Mouse (Mus musculus) liver, postnatal 0 days (tissue): ENCODE results near the gene Slc18a3. TPM values are rescaled to one million over a fixed set of nuclear protein-coding genes. Genes with fewer than 3 reads are reported as not detected.

Source experiments
- ATAC-seq: fragments of 200-750 bp; cut with Nextera tagmentation; 2 replicates; pipeline ENCODE4 v1.8.0; 2017; ENCODE audit warnings: mild to moderate bottlenecking, moderate library complexity
- DNase-seq: peaks from one replicate; pipeline ENCODE4 v3.0.0-alpha.2; 2016
- H3K27ac ChIP-seq: fragments of 300-500 bp; sonication (generic); 2 replicates; pipeline ENCODE4 v1.5.1; 2014; ENCODE audit warnings: antibody characterized with exemption, moderate library complexity, mild to moderate bottlenecking, low read depth
- H3K27me3 ChIP-seq: fragments of 300-500 bp; sonication (generic); 2 replicates; pipeline ENCODE4 v1.6.1; 2014; ENCODE audit warnings: low read length, control low read depth, mixed read lengths; ENCODE audit not compliant: insufficient read depth
- H3K36me3 ChIP-seq: fragments of 300-500 bp; sonication (generic); replicated peaks from 2 replicates; pipeline ENCODE4 v1.6.1; 2014; ENCODE audit warnings: mild to moderate bottlenecking, control low read depth, low read length, moderate library complexity, mixed read lengths; ENCODE audit not compliant: insufficient read depth
- H3K4me1 ChIP-seq: fragments of 300-500 bp; sonication (generic); 2 replicates; pipeline ENCODE4 v1.6.1; 2014; ENCODE audit warnings: antibody characterized with exemption, mild to moderate bottlenecking, control low read depth; ENCODE audit not compliant: insufficient read depth
- H3K4me2 ChIP-seq: fragments of 300-500 bp; sonication (generic); 2 replicates; pipeline ENCODE4 v1.6.1; 2014; ENCODE audit warnings: low read depth, mild to moderate bottlenecking, low read length, moderate library complexity, mixed read lengths
- H3K4me3 ChIP-seq: fragments of 300-500 bp; sonication (generic); 2 replicates; pipeline ENCODE4 v1.5.1; 2014; ENCODE audit warnings: low read depth, low read length
- H3K9ac ChIP-seq: fragments of 300-500 bp; sonication (generic); replicated peaks from 2 replicates; pipeline ENCODE4 v1.6.1; 2014; ENCODE audit warnings: mild to moderate bottlenecking, moderate library complexity
- H3K9me3 ChIP-seq: fragments of 300-500 bp; sonication (generic); 2 replicates; pipeline ENCODE4 v1.6.1; 2016; ENCODE audit warnings: mild to moderate bottlenecking, control low read depth, low read length, mixed read lengths
- CTCF ChIP-seq: sonication (generic); IDR thresholded peaks from 2 replicates; pipeline ENCODE4 v1.5.1; 2016; ENCODE audit warnings: antibody characterized with exemption, low read depth
- EP300 ChIP-seq: IDR thresholded peaks from 2 replicates; pipeline ENCODE4 v1.6.1; 2016; ENCODE audit warnings: antibody characterized with exemption, low read depth, mild to moderate bottlenecking
- WGBS: fragments of 180-500 bp; shearing (Covaris S2); extraction: QIAGEN DNeasy Blood & Tissue Kit; methylation state at CpG from one replicate; pipeline ENCODE4 v1.1.7; 2014; ENCODE audit not compliant: insufficient replicate concordance; 5-methylcytosine and 5-hydroxymethylcytosine counted together
- polyA plus RNA-seq: library from polyadenylated mRNA; unstranded; fragments of >200 nt; fragmentation: Nextera tagmentation; extraction: Ambion mirVana; gene quantifications from 2 replicates; pipeline ENCODE4 v1.2.1, GENCODE M21; 2015

Gene Slc18a3
- polyA plus RNA-seq, 1 experiment from 2014 or later = not detected

DNA sequence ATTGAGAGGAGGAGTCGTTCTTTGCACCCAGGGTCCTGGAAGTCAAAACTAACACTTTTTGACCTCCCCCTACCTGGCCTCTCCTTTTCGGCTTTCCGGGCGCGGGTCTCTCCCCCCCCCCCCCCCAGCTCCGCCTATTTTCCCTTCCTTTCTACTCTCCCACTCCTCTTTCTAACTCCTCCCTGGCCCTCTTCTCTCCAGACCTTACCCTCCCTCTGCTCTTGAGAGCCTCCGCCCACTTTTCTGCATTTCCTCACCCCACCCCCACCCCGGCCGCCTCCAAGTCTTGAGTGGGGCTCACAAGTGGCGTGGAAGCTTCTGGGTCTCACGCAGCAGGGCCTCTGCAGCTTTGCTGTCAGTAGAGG, 838 bp upstream of the Slc18a3 start:
- no peak overlapping the region for H3K4me2 ChIP-seq
- ATAC-seq = no peak
- H3K4me3 ChIP-seq = no peak overlapping the region
- no peaks in the 10 kb centered on the region for H3K4me1 ChIP-seq
- under 1% methylated on average over 7 of the region's 11 CpGs for WGBS
- no peak for TF ChIP-seq EP300
- TF ChIP-seq CTCF = no peak
- DNase-seq = no peak
- no peaks in the 10 kb centered on the region for H3K36me3 ChIP-seq
- H3K27ac ChIP-seq = no peak overlapping the region
- H3K9ac ChIP-seq = no peak overlapping the region
- peaks cover 69% of the 10 kb centered on the region for H3K27me3 ChIP-seq
- H3K9me3 ChIP-seq = no peaks in the 10 kb centered on the region

DNA sequence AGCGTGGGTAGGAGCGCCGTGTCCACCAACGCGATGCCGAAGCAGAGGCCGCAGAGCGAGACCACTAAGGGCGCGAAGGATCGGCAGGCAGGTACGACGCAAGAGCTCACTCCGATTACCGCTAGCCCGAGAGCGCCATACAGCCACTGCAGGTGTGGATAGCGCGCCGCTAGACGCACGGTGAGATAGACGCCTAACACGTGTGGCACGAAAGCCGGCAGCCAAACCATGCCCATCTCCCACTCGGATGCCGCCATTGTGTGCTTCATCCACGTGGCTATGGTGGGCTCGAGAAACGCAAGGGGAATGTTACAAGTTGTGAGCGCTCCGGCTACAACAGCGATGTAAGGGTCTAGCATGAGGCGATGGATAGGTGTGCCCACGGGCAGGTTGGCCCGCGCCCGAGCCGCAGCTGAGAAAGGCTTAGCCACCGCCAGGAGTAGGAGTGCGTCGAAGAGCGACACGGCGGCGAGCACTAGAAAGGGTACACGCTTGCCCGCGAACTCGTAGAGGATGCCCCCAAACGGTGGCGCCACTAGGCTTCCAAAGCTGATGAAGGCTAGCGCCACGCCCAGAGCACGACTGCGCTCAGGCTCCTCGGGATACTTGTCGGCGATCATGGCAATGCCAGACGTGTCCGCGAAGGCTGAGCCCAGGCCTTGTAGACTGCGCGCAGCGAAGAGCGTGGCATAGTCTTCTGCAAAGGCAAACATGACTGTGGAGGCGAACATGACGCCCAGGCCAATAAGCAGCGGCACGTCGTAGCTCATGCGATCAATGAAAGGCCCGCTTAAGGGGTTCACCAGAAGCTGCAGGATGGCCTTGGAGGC, 1.2 kb downstream of the Slc18a3 start:
- Histone ChIP-seq H3K9ac (no peak overlapping the region), H3K4me1 (no peaks in the 10 kb centered on the region), H3K27ac (no peak overlapping the region), H3K36me3 (no peaks in the 10 kb centered on the region), H3K9me3 (no peaks in the 10 kb centered on the region), H3K4me3 (no peak overlapping the region), H3K4me2 (no peak overlapping the region), H3K27me3 (peaks cover 79% of the 10 kb centered on the region)
- WGBS = 5% methylated on average over 74 of the region's 74 CpGs
- DNase-seq (no peak), ATAC-seq (no peak)
- TF ChIP-seq CTCF (no peak), EP300 (no peak)

- no peak overlapping the region for H3K4me3 ChIP-seq
- H3K36me3 ChIP-seq = no peaks in the 10 kb centered on the region
- no peaks in the 10 kb centered on the region for H3K27me3 ChIP-seq
- H3K4me1 ChIP-seq = no peaks in the 10 kb centered on the region
- H3K9me3 ChIP-seq = no peaks in the 10 kb centered on the region
- no peak for DNase-seq
- H3K9ac ChIP-seq = no peak overlapping the region
- TF ChIP-seq CTCF (no peak), EP300 (no peak)
- no peak for ATAC-seq
- H3K27ac ChIP-seq = no peak overlapping the region
- no peak overlapping the region for H3K4me2 ChIP-seq
- WGBS = 12% methylated on average over 4 of the region's 4 CpGs
Observed at GRCm38 (mm10) chr14:32452552-32452951, 12.1 kb downstream of the Slc18a3 start.

- Histone ChIP-seq H3K27me3 (no peaks in the 10 kb centered on the region), H3K4me1 (no peaks in the 10 kb centered on the region), H3K4me3 (no peak overlapping the region), H3K27ac (no peak overlapping the region), H3K36me3 (no peaks in the 10 kb centered on the region), H3K9me3 (no peaks in the 10 kb centered on the region), H3K4me2 (no peak overlapping the region), H3K9ac (no peak overlapping the region)
- TF ChIP-seq EP300 (no peak), CTCF (no peak)
- DNase-seq = no peak
- WGBS = 46% methylated on average over 6 of the region's 6 CpGs
- ATAC-seq = no peak
Observed at GRCm38 (mm10) chr14:32446989-32447388, 17.7 kb downstream of the Slc18a3 start.

DNA sequence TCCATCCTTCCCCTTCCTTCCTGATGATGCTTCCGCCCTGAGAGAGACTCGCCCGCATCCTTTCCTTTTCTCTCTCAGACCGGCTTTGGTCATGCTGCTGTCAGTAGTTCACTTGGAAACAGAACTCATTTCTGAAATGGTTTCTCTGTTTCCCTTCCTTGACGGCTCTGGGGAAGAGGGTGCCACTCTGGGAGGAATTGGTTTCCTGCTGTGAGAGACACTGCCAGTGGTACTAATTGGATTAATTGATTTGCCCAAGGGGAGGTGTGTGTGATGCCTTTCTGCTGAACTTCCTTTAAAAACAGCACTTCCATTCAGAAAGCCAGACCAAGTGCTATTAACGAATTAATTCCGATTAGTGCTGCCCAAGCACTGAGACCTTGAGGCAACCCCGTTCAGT, 21.2 kb downstream of the Slc18a3 start:
- H3K9me3 ChIP-seq = no peaks in the 10 kb centered on the region
- TF ChIP-seq CTCF = no peak
- no peak for TF ChIP-seq EP300
- ATAC-seq = no peak
- H3K27ac ChIP-seq = no peak overlapping the region
- H3K27me3 ChIP-seq = no peaks in the 10 kb centered on the region
- no peaks in the 10 kb centered on the region for H3K4me1 ChIP-seq
- no peak for DNase-seq
- no peaks in the 10 kb centered on the region for H3K36me3 ChIP-seq
- H3K4me3 ChIP-seq = no peak overlapping the region
- no peak overlapping the region for H3K9ac ChIP-seq
- H3K4me2 ChIP-seq = no peak overlapping the region
- WGBS = 30% methylated on average over 8 of the region's 8 CpGs

- Histone ChIP-seq H3K9me3 (no peaks in the 10 kb centered on the region), H3K4me1 (no peaks in the 10 kb centered on the region), H3K36me3 (no peaks in the 10 kb centered on the region), H3K4me2 (no peak overlapping the region), H3K4me3 (no peak overlapping the region), H3K9ac (no peak overlapping the region), H3K27ac (no peak overlapping the region), H3K27me3 (no peaks in the 10 kb centered on the region)
- TF ChIP-seq EP300 (no peak), CTCF (no peak)
- DNase-seq (no peak), ATAC-seq (no peak)
- WGBS = 18% methylated on average over 3 of the region's 3 CpGs
Observed at GRCm38 (mm10) chr14:32439744-32440143, 24.9 kb downstream of the Slc18a3 start.
